Mouse (Mus musculus) bone marrow, adult 2 months (tissue): ENCODE results near the gene Cpa5. TPM values are rescaled to one million over a fixed set of nuclear protein-coding genes. Genes with fewer than 3 reads are reported as not detected.
A peak's percentile ranks its signal among the peaks of the same experiment; 100 is the strongest.

Source experiments
- H3K27ac ChIP-seq: fragments of 200-500 bp; 2 replicates; pipeline ENCODE4 v1.5.1; 2012; ENCODE audit warnings: low read depth, mild to moderate bottlenecking, control low read depth, inconsistent platforms, low read length; ENCODE audit not compliant: control insufficient read depth, poor library complexity, insufficient read depth
- H3K4me1 ChIP-seq: fragments of 200-500 bp; 2 replicates; pipeline ENCODE4 v1.6.1; 2011; ENCODE audit warnings: low read length; ENCODE audit not compliant: control insufficient read depth, insufficient read depth
- H3K4me3 ChIP-seq: fragments of 200-500 bp; replicated peaks from 2 replicates; pipeline ENCODE3; 2011; ENCODE audit warnings: mild to moderate bottlenecking, low read depth, low read length, control low read depth; ENCODE audit not compliant: control insufficient read depth
- CTCF ChIP-seq: fragments of 200-500 bp; IDR thresholded peaks from 2 replicates; pipeline ENCODE4 v1.5.1; 2011; ENCODE audit warnings: low read length, control low read depth; ENCODE audit not compliant: control insufficient read depth, insufficient read depth
- POLR2A ChIP-seq: fragments of 200-500 bp; IDR thresholded peaks from 2 replicates; pipeline ENCODE4 v1.6.1; 2011; ENCODE audit warnings: low read depth, mild to moderate bottlenecking, control low read depth, low read length, borderline replicate concordance; ENCODE audit not compliant: control insufficient read depth
- WGBS: fragments of 180-500 bp; shearing (Covaris S2); methylation state at CpG from one replicate; pipeline ENCODE4 v1.1.7; 2018; 5-methylcytosine and 5-hydroxymethylcytosine counted together
- polyA plus RNA-seq: library from polyadenylated mRNA; stranded (reverse); fragments of >200 nt; gene quantifications from 2 replicates; pipeline ENCODE4 v1.2.4, GENCODE M21; 2011; ENCODE audit warnings: low replicate concordance; ENCODE audit not compliant: missing spikeins, insufficient read depth, insufficient read length

The Cpa5 gene
- polyA plus RNA-seq, 1 experiment, result not detected

DNA sequence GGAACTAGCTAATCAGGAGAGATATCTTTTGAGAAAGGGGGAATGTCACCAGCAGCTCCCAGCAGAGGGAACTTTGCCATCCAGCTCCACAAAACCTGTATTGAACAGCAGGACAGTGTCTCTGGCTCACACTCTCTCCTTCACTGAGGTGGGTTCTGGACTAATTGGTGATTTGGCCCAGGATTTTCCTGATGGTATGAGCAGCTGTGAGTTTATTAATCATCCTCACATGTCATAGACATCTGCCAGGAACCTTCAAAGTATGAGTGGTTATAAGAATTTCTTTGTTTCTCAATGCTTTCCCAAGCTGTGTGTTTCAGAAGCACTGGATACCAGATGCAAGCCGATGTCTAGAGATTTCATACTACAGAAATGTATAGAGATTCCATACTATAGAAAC is 35.9 kb upstream of the Cpa5 start:
- Histone ChIP-seq H3K27ac (no peak overlapping the region), H3K4me1 (no peaks in the 10 kb centered on the region), H3K4me3 (no peak overlapping the region)
- TF ChIP-seq POLR2A (no peak), CTCF (no peak)
- WGBS, result 86% methylated on average over 1 of the region's 1 CpGs

DNA sequence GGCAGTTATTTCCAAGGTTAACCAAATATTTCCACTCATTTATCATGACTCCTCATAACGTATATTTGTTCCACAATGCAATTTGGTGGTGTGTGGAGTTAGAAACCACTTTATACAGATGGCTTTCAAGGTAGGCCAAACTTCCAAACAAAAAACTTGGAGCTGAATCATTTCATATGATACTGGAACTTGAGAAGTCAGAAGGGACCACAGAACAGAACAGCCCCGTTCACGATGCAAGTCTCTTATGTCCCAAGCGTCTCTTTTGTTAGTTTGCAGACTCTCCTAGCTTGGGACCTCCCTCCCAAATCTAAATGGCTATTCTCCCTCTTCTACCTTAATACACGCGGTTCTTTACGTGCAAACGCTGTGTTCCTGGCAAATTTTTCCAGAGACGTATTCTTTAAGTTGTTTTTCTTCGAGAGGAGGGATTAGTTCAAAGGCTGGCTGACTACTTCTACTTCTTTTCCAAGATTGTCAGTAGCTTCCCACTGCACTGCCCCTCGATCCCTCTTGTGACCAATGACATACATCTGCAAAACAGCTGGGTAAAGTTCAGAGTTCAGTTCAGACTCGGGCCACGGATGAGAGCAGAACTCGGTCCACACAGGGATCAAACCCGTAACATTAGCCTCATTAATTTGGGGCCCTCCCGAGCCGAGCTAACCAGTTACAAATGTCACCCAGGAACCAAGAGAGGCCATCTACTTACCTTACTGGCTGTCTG is 34.2 kb upstream of the Cpa5 start:
- Histone ChIP-seq H3K4me3 (no peak overlapping the region), H3K27ac (no peak overlapping the region), H3K4me1 (no peaks in the 10 kb centered on the region)
- TF ChIP-seq CTCF, result no peak
- no peak for TF ChIP-seq POLR2A
- WGBS, result 82% methylated on average over 17 of the region's 17 CpGs

DNA sequence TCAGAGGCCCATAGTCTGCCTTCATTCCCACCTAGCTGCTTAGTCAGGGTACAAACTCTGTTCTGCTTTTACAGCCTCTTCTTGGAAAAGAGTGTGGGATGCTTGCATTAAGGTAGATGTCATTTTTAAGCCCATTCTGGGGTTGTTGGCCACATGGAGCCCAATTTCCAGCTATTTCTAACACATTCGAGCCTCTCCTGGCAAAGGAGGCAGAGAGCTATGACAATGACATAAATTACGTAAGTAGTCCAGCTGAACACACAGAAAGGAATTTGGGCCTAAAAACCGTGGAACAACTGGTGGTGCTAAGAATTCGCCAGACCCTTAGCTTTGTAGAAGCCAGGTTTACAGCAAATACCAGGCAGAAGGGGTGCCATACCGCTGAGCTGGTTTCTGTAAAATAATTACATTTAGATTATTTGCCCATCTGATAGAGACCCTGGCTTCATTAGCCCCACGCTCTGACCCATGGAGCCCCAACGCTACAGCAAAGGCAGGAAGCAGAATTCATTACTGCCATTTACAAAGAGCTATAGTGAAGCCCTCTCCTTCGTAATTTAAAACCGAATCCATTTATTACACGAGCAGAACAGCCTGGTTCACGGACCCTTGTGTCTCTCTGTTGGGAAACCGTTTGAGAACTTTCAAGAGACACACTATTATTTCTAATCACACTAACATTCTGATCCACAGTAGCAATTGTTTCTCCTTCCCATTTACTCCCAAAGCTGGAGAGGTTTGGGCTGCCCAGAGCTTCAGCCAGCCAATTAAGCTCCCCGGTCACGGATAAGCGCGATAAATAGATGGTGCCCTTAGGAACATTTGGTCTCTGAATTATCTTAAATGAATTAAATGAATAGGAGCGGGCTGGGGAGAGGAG is 30.6 kb upstream of the Cpa5 start:
- 83% methylated on average over 17 of the region's 17 CpGs for WGBS

DNA sequence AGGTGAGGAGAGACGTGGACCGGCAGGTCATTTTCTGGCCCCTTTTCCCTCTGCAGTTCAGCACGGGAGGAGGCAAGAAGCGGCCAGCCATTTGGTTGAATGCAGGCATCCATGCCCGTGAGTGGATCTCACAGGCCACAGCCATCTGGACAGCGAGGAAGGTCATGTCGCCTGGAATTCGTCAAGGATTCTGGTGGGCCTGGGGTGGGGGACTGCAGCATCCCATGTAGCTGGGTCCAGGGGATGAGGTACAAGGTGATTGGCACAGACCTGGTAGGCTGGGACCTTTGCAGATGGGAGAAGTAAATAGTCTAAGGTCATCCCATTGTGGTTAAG is 30.0 kb upstream of the Cpa5 start:
- no peaks in the 10 kb centered on the region for H3K4me1 ChIP-seq
- no peak for TF ChIP-seq POLR2A
- TF ChIP-seq CTCF, result no peak
- no peak overlapping the region for H3K27ac ChIP-seq
- WGBS, result 85% methylated on average over 8 of the region's 8 CpGs
- H3K4me3 ChIP-seq, result no peak overlapping the region

More for the DNA sequence above, 30.6 kb upstream of the Cpa5 start:
- TF ChIP-seq CTCF (no peak), POLR2A (no peak)
- no peak overlapping the region for H3K27ac ChIP-seq
- H3K4me3 ChIP-seq, result no peak overlapping the region
- H3K4me1 ChIP-seq, result no peaks in the 10 kb centered on the region

DNA sequence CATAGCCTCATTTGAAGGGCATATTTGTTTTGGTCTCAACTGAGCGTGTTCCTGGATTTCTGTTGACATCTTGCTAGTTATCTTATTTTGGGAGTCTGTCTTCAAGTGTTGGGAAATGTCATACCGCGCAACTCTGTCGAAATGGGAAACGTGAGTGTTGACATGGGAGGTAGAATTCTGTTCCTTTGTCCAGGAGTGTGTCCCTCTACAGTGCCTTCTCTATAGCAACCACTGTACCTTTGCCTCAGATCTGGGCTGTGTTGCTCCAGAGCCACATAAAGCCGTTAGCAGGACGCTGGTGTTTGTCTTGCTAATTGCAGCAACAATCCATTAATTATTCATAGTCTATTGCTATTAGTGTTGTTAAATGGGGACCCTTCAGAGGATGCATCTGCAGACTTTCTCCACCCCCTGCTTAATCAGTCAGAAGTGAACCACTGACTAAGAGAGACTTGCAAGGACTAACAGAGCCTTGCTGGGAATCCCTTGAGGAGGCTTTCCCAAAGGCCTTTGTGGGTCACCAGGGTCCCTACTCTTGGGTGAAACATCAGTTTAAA is 23.8 kb upstream of the Cpa5 start:
- H3K27ac ChIP-seq, result peak overlapping the region; percentile 27; the same call in 1 of the 2 replicates
- WGBS, result 43% methylated on average over 7 of the region's 7 CpGs
- peaks cover 3% of the 10 kb centered on the region for H3K4me1 ChIP-seq
- TF ChIP-seq CTCF, result no peak
- no peak for TF ChIP-seq POLR2A
- H3K4me3 ChIP-seq, result no peak overlapping the region

DNA sequence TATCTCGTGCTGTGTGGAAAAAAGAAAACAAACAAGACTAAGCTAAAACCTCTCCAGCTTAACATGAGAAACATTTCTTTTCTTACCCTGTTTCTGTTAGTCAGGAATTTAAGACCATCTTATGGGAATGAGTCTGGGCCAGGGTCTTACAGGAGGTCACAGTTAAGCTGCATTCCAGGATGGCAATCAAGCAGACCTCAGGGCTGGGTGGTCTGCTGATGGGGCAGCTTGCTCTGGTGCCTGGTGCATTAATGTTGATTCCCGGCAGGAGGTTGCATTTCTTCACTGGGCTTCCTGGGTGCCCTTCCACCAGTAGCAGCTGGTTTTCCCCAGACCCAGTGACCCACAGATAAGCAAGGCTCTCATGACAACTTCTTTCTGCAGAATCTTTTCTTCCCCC is 21.0 kb upstream of the Cpa5 start:
- H3K27ac ChIP-seq, result no peak overlapping the region
- WGBS, result 68% methylated on average over 2 of the region's 2 CpGs
- TF ChIP-seq CTCF (no peak), POLR2A (no peak)

DNA sequence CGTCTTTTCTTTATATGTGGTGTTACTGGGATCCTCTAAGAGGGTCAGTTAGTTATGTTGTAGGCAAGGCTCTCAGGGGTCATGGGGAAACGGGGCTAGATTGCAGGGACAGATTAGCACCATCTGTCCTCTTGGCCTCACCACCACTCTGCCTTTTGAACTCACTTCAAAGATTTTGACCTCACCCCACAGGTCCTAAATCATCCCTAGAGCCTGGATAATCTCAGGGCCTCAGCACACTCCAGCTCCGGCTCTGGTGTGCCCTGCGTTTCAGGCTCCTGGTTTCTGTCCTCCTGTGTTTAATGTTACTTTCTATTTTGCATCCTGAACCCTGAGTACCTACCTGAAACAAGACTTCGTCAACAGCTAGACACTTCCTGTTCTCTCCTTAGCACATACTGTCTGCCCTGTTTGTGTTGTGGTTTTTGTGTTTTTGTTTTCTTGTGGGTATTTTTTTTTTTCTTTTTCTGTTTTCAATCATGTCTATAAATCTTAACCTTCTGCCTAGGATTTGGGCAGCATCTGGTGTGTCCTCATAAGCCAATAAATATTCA is 18.9 kb upstream of the Cpa5 start:
- Histone ChIP-seq H3K4me1 (peaks cover under 1% of the 10 kb centered on the region), H3K27ac (no peak overlapping the region), H3K4me3 (no peak overlapping the region)
- WGBS, result 68% methylated on average over 5 of the region's 5 CpGs
- TF ChIP-seq CTCF, result no peak
- no peak for TF ChIP-seq POLR2A

More for the DNA sequence above, 21.0 kb upstream of the Cpa5 start:
- H3K4me3 ChIP-seq, result no peak overlapping the region
- peaks cover 3% of the 10 kb centered on the region for H3K4me1 ChIP-seq
